Mouse (Mus musculus): ENCODE measurements around the gene Rfx5.
"Not testable (repeated sequence)": the region's sequence is repeated elsewhere in the genome, so short reads cannot be mapped to it uniquely, and the experiment has no call there.

- not testable (repeated sequence) for TF ChIP-seq CTCF (IDR thresholded peaks at IDR 0.05; ENCODE audit: low read depth, low read length); POLR2A (IDR thresholded peaks at IDR 0.05; ENCODE audit: extremely low read depth, insufficient read depth, low read length)
Observed at GRCm38 (mm10) chr3:94937194-94937593, 16.7 kb upstream of the Rfx5 start.

Data from liver, adult 2 months (tissue).